In the genomic region with DNA sequence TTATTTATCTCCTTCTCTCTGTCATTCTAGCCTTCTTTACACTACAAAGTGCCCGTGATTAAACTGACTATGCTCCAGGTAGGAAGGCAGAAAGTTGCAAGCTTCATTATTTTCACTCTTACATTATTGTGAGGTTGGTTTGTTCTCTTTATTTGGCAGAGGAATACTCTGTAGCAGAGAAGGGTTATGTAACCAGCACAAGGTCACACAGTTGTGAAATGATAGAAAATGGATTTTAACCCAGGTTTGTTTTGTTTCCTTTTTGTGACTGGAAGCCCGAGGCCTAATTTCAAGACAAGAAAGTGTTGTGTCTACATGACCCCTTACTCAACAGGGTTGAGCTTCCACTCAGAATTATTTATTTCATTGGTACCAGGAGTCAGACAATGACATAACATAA, we compare ENCODE assay signal across 15 mouse cellular contexts.
"Had no signal": no experiment of that assay in that cellular context is flagged by ENCODE, and none has a peak within 500 bp of the region (broad histone marks: within the 10 kb centered on the region; RNA-seq: fewer than 3 reads in every experiment).

No protein-coding gene starts in this region.

- H3K4me1 ChIP-seq: lung, embryonic 15.5 days; stomach, embryonic 15.5 days had no signal

- H3K4me3 ChIP-seq: lung, embryonic 15.5 days; megakaryocyte, embryonic 14.5 days; midbrain, embryonic 13.5 days; midbrain, embryonic 15.5 days; neural tube, embryonic 12.5 days; stomach, embryonic 15.5 days had no signal

- DNase-seq: lung, adult 2 months; lung, postnatal 14 days; lung, postnatal 36 days; right cerebral cortex, postnatal 14 days; thymus, adult 2 months; thymus, postnatal 25 days; thymus, postnatal 4 days had no signal

- H3K27ac ChIP-seq: lung, embryonic 15.5 days; macrophage; midbrain, embryonic 13.5 days; midbrain, embryonic 15.5 days; neural tube, embryonic 12.5 days; stomach, embryonic 15.5 days; stomach, postnatal 0 days had no signal

- H3K36me3 ChIP-seq: lung, embryonic 15.5 days; midbrain, embryonic 13.5 days; midbrain, embryonic 15.5 days; neural tube, embryonic 12.5 days; stomach, embryonic 15.5 days had no signal

- H3K9ac ChIP-seq: lung, embryonic 15.5 days; midbrain, embryonic 13.5 days; midbrain, embryonic 15.5 days; neural tube, embryonic 12.5 days; stomach, embryonic 15.5 days had no signal

- H3K27me3 ChIP-seq: lung, embryonic 15.5 days; midbrain, embryonic 15.5 days; stomach, embryonic 15.5 days had no signal
